Mouse (Mus musculus) MEL (cell line): ENCODE data around the gene Npsr1. TPM values are rescaled to one million over a fixed set of nuclear protein-coding genes. Genes with fewer than 3 reads are reported as not detected.

Source experiments
- DNase-seq: peaks from one replicate; pipeline ENCODE4 v3.0.0; 2011; ENCODE audit warnings: low read depth, low spot score
- H3K27ac ChIP-seq: 2 replicates; pipeline ENCODE4 v1.5.1; 2012; ENCODE audit warnings: low read depth, mild to moderate bottlenecking, control low read depth, low read length, moderate library complexity; ENCODE audit not compliant: control insufficient read depth
- H3K27me3 ChIP-seq, 2 experiments: fragments of 150-350 bp in 1 of 2; sonication (generic) in 1 of 2; 2 replicates each; pipeline ENCODE4 v1.6.1; 2012; ENCODE audit warnings: low read length in 2 of 2, mild to moderate bottlenecking in 2 of 2, improper control_type of control experiment in 1 of 2, moderate library complexity in 1 of 2; ENCODE audit not compliant: insufficient read depth in 2 of 2, control insufficient read depth in 1 of 2
- H3K36me3 ChIP-seq, 2 experiments: 2 replicates each; pipeline ENCODE4 v1.6.1; 2012 to 2014; ENCODE audit warnings: low read length in 2 of 2, improper control_type of control experiment in 1 of 2, inconsistent platforms in 1 of 2, mild to moderate bottlenecking in 1 of 2; ENCODE audit not compliant: insufficient read depth in 2 of 2, control insufficient read depth in 1 of 2
- H3K4me1 ChIP-seq, 2 experiments: fragments of 150-350 bp in 1 of 2; sonication (generic) in 1 of 2; 2 replicates each; pipeline ENCODE4 v1.6.1; 2012; ENCODE audit warnings: low read length in 2 of 2, improper control_type of control experiment in 1 of 2, mild to moderate bottlenecking in 1 of 2; ENCODE audit not compliant: insufficient read depth in 2 of 2, control insufficient read depth in 1 of 2
- H3K4me3 ChIP-seq, 2 experiments: fragments of 150-350 bp in 1 of 2; sonication (generic) in 1 of 2; 2 replicates each; pipeline ENCODE4 v1.5.1; 2012; ENCODE audit warnings: low read depth in 2 of 2, low read length in 2 of 2, mild to moderate bottlenecking in 2 of 2, moderate library complexity in 2 of 2, control low read depth in 1 of 2, improper control_type of control experiment in 1 of 2; ENCODE audit not compliant: control insufficient read depth in 1 of 2, insufficient read depth in 1 of 2
- H3K79me2 ChIP-seq: 2 replicates; pipeline ENCODE4 v1.6.1; 2012; ENCODE audit warnings: mild to moderate bottlenecking, low read length, moderate library complexity; ENCODE audit not compliant: control insufficient read depth, poor library complexity, insufficient read depth
- H3K9ac ChIP-seq: 2 replicates; pipeline ENCODE4 v1.6.1; 2012; ENCODE audit warnings: low read depth, mild to moderate bottlenecking, control low read depth, low read length, moderate library complexity; ENCODE audit not compliant: control insufficient read depth, poor library complexity, severe bottlenecking
- H3K9me3 ChIP-seq: fragments of 150-350 bp; sonication (generic); replicated peaks from 2 replicates; pipeline ENCODE4 v1.6.1; 2012; ENCODE audit warnings: mild to moderate bottlenecking, low read length, improper control_type of control experiment, moderate library complexity; ENCODE audit not compliant: insufficient read depth
- BHLHE40 ChIP-seq: IDR thresholded peaks from 2 replicates; pipeline ENCODE4 v1.6.1; 2012; ENCODE audit warnings: low read depth, mild to moderate bottlenecking, inconsistent platforms, low read length, improper control_type of control experiment, borderline replicate concordance
- CHD1 ChIP-seq: IDR thresholded peaks from 2 replicates; pipeline ENCODE4 v1.6.1; 2012; ENCODE audit warnings: low read depth, mild to moderate bottlenecking, inconsistent platforms, low read length, improper control_type of control experiment
- CHD2 ChIP-seq: IDR thresholded peaks from 2 replicates; pipeline ENCODE4 v1.6.1; 2011; ENCODE audit warnings: low read length, improper control_type of control experiment
- CTCF ChIP-seq, 3 experiments: IDR thresholded peaks in 2 of 3; conservative IDR thresholded peaks in 1 of 3; 2 replicates each; pipeline ENCODE4 v1.5.1; 2011 to 2012; ENCODE audit warnings: low read length in 3 of 3, low read depth in 2 of 3, mild to moderate bottlenecking in 2 of 3, improper control_type of control experiment in 1 of 3, inconsistent platforms in 1 of 3, mixed read lengths in 1 of 3, moderate library complexity in 1 of 3; ENCODE audit not compliant: control insufficient read depth in 1 of 3, insufficient read depth in 1 of 3, poor library complexity in 1 of 3, severe bottlenecking in 1 of 3
- E2F4 ChIP-seq: IDR thresholded peaks from 2 replicates; pipeline ENCODE4 v1.6.1; 2011; ENCODE audit warnings: low read depth, low read length, improper control_type of control experiment, borderline replicate concordance
- ETS1 ChIP-seq: IDR thresholded peaks from 2 replicates; pipeline ENCODE4 v1.6.1; 2012; ENCODE audit warnings: low read depth, mild to moderate bottlenecking, inconsistent platforms, low read length, improper control_type of control experiment, moderate library complexity
- MAX ChIP-seq: IDR thresholded peaks from 2 replicates; pipeline ENCODE4 v1.6.1; 2011; ENCODE audit warnings: low read length, improper control_type of control experiment
- MAZ ChIP-seq: IDR thresholded peaks from 2 replicates; pipeline ENCODE4 v1.6.1; 2012; ENCODE audit warnings: low read depth, mild to moderate bottlenecking, inconsistent platforms, low read length, improper control_type of control experiment
- MXI1 ChIP-seq: IDR thresholded peaks from 2 replicates; pipeline ENCODE4 v1.6.1; 2011; ENCODE audit warnings: mild to moderate bottlenecking, low read depth, low read length, improper control_type of control experiment
- NRF1 ChIP-seq: IDR thresholded peaks from 2 replicates; pipeline ENCODE4 v1.6.1; 2014; ENCODE audit warnings: low read depth, mild to moderate bottlenecking, inconsistent platforms, low read length, improper control_type of control experiment, moderate library complexity; ENCODE audit not compliant: poor library complexity, insufficient read depth, severe bottlenecking
- TCF12 ChIP-seq: IDR thresholded peaks from 2 replicates; pipeline ENCODE4 v1.6.1; 2014; ENCODE audit warnings: low read depth, mild to moderate bottlenecking, inconsistent platforms, low read length, improper control_type of control experiment, moderate library complexity
- UBTF ChIP-seq: IDR thresholded peaks from 2 replicates; pipeline ENCODE4 v1.6.1; 2012; ENCODE audit warnings: low read depth, mild to moderate bottlenecking, inconsistent platforms, low read length, improper control_type of control experiment, moderate library complexity, borderline replicate concordance; ENCODE audit not compliant: insufficient read depth
- USF1 ChIP-seq: IDR thresholded peaks from 2 replicates; pipeline ENCODE4 v1.6.1; 2014; ENCODE audit warnings: low read depth, mild to moderate bottlenecking, inconsistent platforms, low read length, improper control_type of control experiment, moderate library complexity
- USF2 ChIP-seq, 2 experiments: IDR thresholded peaks; 2 replicates each; pipeline ENCODE4 v1.6.1; 2011 to 2012; ENCODE audit warnings: improper control_type of control experiment in 2 of 2, low read length in 2 of 2, borderline replicate concordance in 1 of 2, inconsistent platforms in 1 of 2, low read depth in 1 of 2, mild to moderate bottlenecking in 1 of 2; ENCODE audit not compliant: insufficient read depth in 1 of 2
- ZC3H11A ChIP-seq: IDR thresholded peaks from 2 replicates; pipeline ENCODE4 v1.6.1; 2012; ENCODE audit warnings: low read depth, mild to moderate bottlenecking, inconsistent platforms, low read length, improper control_type of control experiment
- ZMIZ1 ChIP-seq: IDR thresholded peaks from 2 replicates; pipeline ENCODE4 v1.6.1; 2012; ENCODE audit warnings: low read depth, mild to moderate bottlenecking, inconsistent platforms, low read length, improper control_type of control experiment, moderate library complexity
- polyA plus RNA-seq, 2 experiments: library from polyadenylated mRNA; stranded (reverse) in 1 of 2; unstranded in 1 of 2; fragments of >175 nt in 1 of 2; fragments of >200 nt in 1 of 2; gene quantifications; 2 replicates each; pipeline versions ENCODE4 v1.2.1 to v1.2.4; 2012; ENCODE audit warnings: low replicate concordance in 2 of 2, low read depth in 1 of 2; ENCODE audit not compliant: insufficient read length in 2 of 2, insufficient read depth in 1 of 2, missing spikeins in 1 of 2
- total RNA-seq: library from RNA; depleted of rRNA; stranded (reverse); fragments of 300-350 nt; gene quantifications from 2 replicates; pipeline ENCODE4 v1.2.3, GENCODE M21; 2012

Npsr1 gene
- total and polyA plus RNA-seq, 3 experiments = 0.08 TPM; not detected in 2

DNA sequence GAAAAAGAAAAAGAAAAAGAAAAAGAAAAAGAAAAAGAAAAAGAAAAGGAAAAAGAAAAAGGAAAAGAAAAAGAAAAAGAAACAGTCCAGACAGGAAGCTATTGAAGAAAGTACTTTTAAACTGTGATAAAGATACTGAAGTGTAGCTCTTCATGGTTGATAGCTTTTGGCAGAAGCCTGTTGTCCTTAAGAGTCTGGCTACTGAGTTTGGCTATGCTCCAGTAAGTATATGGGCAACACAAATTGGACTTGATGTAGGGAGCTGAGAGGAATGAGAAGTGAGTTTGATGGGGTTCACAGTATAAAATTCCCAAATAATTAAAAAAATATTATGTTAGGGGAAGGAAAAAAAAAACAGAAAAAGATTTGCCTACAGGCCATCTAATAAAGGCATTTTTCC lies 34.5 kb upstream of the Npsr1 start:
- no peaks in the 10 kb centered on the region for H3K27me3 ChIP-seq
- no peaks in the 10 kb centered on the region for H3K9me3 ChIP-seq
- no peaks in the 10 kb centered on the region for H3K79me2 ChIP-seq
- H3K4me3 ChIP-seq = no peak overlapping the region
- H3K36me3 ChIP-seq = no peaks in the 10 kb centered on the region
- TF ChIP-seq NRF1 = no peak
- TF ChIP-seq USF2 (IDR thresholded peaks at IDR 0.05; ENCODE audit: borderline replicate concordance in 1 of 2, insufficient read depth in 1 of 2, low read depth in 1 of 2, low read length in 2 of 2) = no peak
- no peak for TF ChIP-seq CHD2
- no peak for TF ChIP-seq USF1
- TF ChIP-seq CHD1 = no peak
- no peak for TF ChIP-seq TCF12
- TF ChIP-seq MXI1 = no peak
- no peak for TF ChIP-seq CTCF (IDR thresholded peaks at IDR 0.05 in 2 of 3, conservative IDR thresholded peaks at IDR 0.05 in 1 of 3; ENCODE audit: control insufficient read depth in 1 of 3, insufficient read depth in 1 of 3, low read depth in 2 of 3, low read length in 3 of 3, poor library complexity in 1 of 3, severe bottlenecking in 1 of 3)
- no peak for TF ChIP-seq ETS1
- TF ChIP-seq E2F4 = no peak
- no peak for TF ChIP-seq MAX
- TF ChIP-seq BHLHE40 = no peak
- no peaks in the 10 kb centered on the region for H3K4me1 ChIP-seq
- DNase-seq = no peak
- H3K27ac ChIP-seq = no peak overlapping the region
- no peak overlapping the region for H3K9ac ChIP-seq

GRCm38 (mm10) chr9:24071664-24072063 lies 26.1 kb upstream of the Npsr1 start:
- DNase-seq = no peak
- H3K36me3 ChIP-seq = no peaks in the 10 kb centered on the region
- H3K9ac ChIP-seq = no peak overlapping the region
- no peaks in the 10 kb centered on the region for H3K9me3 ChIP-seq
- H3K27me3 ChIP-seq = no peaks in the 10 kb centered on the region
- no peaks in the 10 kb centered on the region for H3K4me1 ChIP-seq
- no peak overlapping the region for H3K27ac ChIP-seq
- H3K79me2 ChIP-seq = no peaks in the 10 kb centered on the region
- H3K4me3 ChIP-seq = no peak overlapping the region
- TF ChIP-seq NRF1 (no peak), ZC3H11A (no peak), MAZ (no peak), UBTF (no peak), ZMIZ1 (no peak)
- TF ChIP-seq, all 39 proteins: peak for 0
